Mouse (Mus musculus) ES-E14 (cell line): ENCODE results near the gene Stum.

ENCODE experiments used
- CHD2 ChIP-seq: IDR thresholded peaks from 2 replicates; pipeline ENCODE4 v1.6.1; 2014; ENCODE audit warnings: mild to moderate bottlenecking, low read depth, low read length, inconsistent platforms
- HCFC1 ChIP-seq: IDR thresholded peaks from 2 replicates; pipeline ENCODE4 v1.6.1; 2012; ENCODE audit warnings: low read length, inconsistent platforms, borderline replicate concordance; ENCODE audit not compliant: insufficient read depth
- MAFK ChIP-seq: IDR thresholded peaks from 2 replicates; pipeline ENCODE4 v1.6.1; 2014; ENCODE audit warnings: mild to moderate bottlenecking, low read depth, low read length, inconsistent platforms; ENCODE audit not compliant: insufficient read depth
- ZC3H11A ChIP-seq: IDR thresholded peaks from 2 replicates; pipeline ENCODE4 v1.6.1; 2012; ENCODE audit warnings: low read depth, mild to moderate bottlenecking, inconsistent platforms, low read length, borderline replicate concordance

GRCm38 (mm10) chr1:180485346-180485745, 2.0 kb upstream of the Stum start:
- no peak for TF ChIP-seq CHD2
- TF ChIP-seq HCFC1: no peak
- TF ChIP-seq MAFK: no peak
- TF ChIP-seq ZC3H11A: no peak
